Mouse (Mus musculus) megakaryocyte, adult 5-6 weeks (primary cell): ENCODE results near the gene Slc16a10. TPM values are rescaled to one million over a fixed set of nuclear protein-coding genes. Genes with fewer than 3 reads are reported as not detected.

ENCODE experiments used
- ATAC-seq: 2 replicates; pipeline ENCODE4 v1.8.0; 2016; ENCODE audit warnings: mild to moderate bottlenecking, inconsistent platforms; ENCODE audit not compliant: poor library complexity, severe bottlenecking
- total RNA-seq, 2 experiments: library from RNA; stranded (forward) in 1 of 2; stranded (reverse) in 1 of 2; fragments of 153-499, 151-499 nt in 1 of 2; fragments of 221-1000, 200-1000 nt in 1 of 2; gene quantifications; 2 replicates each; pipeline versions ENCODE4 v1.2.3 to v1.2.4; 2015 to 2017

Slc16a10 gene
- total RNA-seq, 2 experiments from 2014 or later: 29.8 to 45.0 TPM

DNA sequence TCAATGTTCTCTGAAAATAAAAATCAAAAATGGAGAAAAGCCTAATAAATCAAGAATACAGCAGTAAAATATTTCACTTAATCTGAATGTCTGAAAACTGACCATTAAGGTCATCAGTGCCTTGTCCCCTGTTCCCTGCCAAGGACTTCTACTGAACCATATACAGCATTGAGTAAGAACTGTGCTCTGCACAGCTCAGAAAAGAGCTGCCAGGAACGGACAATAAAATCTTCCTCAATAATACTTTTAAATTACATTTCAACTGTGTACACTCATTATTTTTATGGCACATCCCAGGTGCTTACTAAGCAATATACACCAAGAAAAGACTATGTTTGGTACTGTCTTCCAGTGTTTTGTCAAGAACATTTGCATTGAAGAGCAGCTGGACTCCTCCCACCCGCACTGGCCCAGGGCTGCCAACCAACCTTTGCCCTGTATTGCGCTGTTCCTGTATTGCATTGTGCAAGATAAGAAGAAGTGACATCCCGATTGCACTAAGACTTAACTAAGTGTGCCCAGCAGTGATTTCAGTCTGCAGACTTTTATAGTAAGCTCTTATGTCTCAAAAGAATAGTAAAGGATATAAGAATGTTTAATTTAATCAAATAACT, 64.6 kb downstream of the Slc16a10 start:
- peak; percentile 99 for ATAC-seq

DNA sequence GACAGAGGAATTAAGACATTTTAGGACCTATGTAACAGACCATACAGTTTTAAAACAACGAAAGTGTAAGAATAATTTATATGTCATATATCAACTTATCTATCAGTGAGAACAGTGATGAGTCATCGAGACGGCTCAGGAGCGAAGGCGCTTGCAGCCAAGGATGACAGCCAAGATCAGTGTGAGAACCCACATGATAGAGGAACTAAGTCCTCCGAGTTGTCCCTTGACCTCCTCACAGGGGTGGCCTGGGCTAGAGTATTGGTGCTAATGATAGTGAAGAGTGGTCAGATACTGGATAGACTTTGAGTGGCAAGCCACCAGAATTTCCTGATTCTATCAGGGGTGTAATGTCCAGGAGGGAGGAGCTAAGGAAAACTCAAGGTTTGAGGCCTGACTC, 68.5 kb downstream of the Slc16a10 start:
- peak; percentile 61 for ATAC-seq

DNA sequence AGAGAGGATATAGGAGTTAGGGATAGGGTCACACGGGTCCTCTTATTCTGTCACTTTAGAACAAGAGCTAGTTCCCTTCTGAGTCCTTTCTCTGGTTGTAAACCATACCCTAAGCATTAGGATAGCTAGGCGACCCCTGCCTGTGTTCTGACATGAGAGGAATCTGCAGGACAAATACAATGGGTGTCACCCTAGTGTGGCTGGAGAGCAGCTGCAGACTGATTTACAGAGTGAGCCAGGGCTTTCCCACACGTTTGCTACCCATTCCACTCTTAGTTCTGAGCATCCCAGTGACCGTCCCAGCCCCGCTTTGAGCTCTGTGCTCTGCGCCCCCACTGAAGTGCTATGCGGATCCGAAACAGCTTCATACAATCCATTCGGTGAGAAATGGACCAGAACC, 71.4 kb downstream of the Slc16a10 start:
- no peak for ATAC-seq

DNA sequence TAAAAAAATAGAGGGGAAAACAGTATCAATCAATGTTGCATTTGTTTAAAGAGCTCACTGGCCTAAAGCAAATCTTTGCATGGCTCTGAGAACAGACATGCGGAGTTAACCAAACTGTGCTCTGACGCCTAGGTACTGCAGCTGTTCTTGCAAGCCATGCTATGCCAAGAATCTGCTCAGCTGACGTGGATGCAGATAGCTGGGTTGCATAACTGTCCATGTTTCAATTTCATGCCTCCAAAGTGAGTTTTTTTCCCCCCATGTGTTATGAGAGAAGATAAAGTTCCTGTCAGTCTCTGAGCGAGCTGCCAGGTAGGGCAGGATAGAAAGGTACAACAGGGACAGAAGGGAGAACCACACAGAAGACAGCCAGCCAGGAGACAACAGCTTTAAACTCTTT, 72.8 kb downstream of the Slc16a10 start:
- ATAC-seq: no peak

DNA sequence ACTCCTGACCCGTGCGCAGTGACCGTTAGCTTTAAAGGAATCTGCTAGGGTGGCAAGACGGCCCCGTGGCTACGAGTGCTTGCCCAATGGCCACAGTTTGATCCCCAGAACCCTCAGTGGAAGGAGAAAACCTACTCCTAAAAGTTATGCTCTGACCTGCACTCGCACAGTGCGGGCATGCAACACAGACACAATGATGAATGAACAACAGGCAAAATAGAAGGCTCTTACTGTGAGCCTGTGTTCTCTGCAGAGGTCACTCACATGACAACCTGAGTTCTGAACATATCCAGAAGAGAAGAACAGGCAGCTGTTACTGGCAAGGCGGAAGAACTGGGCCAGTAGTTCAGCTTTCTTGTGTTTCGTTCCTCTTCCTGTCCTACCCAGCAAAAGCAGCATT, 73.5 kb downstream of the Slc16a10 start:
- peak; percentile 64 for ATAC-seq

DNA sequence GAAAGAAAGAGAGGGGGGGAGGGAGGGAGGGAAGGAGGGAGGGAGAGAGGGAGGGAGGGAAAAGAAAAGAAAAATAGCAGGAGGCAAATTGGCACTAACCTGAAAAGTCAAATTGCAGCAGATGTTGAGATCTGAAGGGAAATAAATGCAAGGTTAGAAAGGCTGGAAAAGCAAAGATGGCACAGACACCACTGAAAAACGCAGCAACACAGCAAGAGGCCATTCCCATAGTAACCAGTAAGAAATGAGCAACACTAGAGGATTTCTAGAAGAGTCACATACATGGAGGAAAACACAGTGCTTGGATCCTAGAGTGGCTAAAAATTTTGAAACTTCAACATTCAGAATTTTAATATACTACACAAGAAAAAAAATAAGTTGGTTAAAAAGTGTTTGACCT, 74.5 kb downstream of the Slc16a10 start:
- ATAC-seq: no peak

DNA sequence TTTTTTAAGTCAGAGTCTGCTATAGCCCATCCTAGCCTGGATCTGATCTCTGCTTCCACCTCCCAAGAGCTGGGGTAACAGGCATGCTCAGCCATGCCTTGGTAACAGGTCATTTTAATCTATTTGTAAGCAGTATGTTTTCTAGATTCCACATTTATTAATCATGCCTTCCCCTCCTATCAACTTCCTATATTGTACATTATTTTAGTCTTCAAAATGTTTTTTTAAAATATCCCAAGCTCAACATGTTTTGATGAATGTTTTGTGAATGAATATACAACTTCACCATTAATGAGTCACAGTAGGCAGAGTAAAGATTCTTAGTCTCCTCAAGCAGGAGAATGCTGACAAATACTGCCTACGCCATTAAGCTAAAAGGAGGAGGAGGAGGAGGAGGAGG, 75.0 kb downstream of the Slc16a10 start:
- no peak for ATAC-seq

DNA sequence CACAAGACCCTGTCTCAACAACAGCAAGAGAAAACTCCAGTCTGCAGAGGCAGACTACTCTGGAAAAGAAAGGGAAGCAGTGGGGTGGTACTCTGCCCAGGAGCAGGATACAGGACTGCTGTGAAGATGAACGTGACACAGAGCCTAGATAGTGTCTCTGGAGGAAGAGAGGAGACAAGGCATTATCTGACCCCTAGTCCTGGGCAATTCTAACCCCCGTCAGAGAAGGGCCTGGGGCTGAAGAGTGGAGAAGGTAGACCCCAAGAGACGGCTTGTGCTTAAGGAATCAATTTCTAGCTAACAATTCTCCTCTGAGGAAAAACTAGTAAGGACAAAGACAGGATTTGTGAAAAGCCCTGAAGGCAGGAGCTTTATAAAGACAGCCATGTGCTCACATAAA, 76.7 kb downstream of the Slc16a10 start:
- no peak for ATAC-seq

DNA sequence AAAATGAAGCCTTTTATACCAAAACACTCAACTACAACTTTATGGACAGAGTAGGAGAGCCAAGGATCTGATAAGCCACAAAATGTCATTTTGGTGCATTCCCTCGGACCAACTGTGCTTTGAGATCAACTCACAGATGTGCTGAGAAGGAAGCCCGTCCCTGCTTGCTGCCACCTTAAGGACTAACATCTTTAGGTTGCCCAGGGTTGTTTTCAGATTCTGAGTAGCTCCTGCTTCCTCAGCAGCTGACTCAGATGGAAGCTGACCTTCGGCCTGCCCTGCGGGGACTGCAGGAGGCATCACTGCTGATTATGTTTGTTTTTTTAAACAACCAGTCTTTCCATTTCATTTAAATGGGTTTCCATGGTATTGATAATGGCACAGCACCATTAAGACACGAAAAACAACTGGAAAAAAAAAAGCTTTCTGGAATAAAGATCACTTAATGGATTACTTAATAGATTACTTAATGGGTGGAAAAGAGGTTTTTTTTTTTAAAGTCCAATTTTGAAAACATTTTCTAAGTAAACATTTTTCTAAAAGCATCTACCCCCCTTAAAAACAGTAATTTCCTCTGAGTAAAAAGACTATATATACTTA, 78.7 kb downstream of the Slc16a10 start:
- no peak for ATAC-seq

DNA sequence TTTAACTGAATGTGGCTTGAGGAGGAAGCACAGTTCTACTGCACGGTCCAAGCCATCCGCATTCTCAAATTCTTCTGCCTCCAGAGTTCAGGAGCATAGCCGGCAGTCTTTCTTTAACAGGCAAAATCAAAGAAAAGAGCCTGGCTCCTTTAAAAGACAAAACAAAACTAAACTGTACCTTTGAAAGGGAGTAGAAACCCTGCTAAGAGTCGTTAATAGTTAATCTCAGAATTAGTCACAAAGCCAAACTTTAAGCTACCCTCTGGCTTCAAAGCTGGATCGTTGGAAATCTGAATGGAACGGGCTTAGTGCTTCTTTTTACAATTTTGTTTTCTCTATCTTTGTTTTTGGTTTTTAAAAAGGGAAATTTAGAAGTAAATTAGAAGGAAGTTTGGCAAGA, 79.2 kb downstream of the Slc16a10 start:
- no peak for ATAC-seq

DNA sequence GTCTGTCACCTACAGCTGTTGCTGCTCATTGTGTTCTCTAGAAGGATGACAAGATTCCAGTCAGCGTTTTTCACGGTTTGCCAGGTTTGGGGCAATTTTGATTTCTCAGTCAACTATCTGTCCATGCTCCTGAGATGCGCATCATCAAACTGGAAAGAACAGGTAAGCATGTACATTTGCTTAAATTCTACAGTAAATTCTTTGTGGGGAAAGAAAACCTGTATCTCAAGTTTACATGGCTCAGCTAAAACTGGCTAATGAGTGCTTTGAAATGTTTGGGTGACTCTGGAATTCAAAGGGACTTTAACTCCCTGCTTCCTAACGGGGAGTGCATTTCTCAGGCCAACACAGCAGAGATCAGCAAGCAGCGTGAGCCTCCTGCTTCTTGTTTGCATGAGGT, 80.1 kb downstream of the Slc16a10 start:
- no peak for ATAC-seq

DNA sequence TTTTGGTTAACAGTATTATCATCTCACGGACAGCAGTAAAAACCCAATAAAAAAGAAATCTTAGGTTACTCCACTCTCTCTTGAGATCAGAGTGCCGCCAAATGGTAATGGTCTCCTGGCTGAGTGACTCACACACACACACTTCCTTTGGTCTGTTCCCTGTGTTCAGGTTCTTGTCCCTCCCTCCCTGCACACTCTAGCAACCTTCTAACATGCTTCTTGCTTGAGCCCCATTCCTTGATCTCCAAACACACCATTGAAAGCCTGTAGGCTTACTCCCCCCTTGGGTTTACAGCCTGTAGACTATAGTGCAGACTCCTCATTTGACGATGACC, 83.3 kb downstream of the Slc16a10 start:
- no peak for ATAC-seq

DNA sequence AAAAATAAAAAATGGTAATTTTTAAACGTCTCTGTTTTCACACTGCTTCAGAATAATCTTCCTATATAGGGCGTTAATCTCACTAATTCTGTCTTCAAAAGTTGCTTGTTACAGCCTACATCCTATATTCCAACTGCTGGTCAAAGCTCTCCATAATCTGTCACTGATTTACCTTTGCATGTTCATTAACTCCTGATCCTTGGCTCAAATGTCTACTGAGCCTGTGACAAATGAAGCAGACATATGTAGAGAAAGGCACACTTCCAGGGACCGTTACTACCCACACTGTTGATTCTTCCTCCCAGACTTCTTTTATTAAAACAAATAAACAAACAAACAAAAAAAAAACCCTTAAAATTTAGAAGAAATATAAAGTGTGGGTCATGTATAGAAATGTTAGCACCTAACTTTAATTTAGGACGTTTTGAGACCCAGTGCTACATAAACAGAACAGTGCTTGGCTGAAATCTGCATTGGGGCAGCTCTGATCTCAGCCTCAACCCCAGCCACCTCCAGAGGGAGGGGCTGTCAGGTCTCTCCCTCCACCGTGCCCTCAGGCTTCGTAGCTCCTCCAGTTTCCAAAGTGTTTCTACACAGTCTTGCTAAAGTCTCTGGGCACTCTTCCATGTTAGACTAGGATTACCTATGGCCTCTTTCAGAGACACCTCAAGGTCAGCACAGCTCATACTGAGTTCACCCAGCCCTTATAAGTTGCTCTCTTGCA, 83.8 kb downstream of the Slc16a10 start:
- ATAC-seq: no peak

DNA sequence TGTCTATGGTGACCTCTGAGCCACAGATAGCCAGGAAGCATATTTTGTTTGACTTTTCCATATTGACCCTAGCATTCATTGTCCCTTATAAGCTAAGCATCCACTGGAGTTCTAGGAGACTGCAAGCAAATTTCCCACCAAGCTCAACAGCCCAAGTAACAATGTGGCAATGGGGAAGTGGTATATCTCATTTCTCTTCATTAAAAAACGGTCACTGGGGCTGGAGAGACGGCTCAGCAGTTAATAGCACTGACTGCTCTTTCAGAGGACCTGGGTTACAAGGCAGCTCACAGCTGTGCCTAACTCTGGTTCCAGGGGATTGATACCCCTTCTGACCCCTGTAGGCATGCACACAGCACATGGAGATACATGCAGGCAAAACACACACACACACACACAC, 84.4 kb downstream of the Slc16a10 start:
- peak; percentile 49; the same call in 1 of the 2 replicates for ATAC-seq

DNA sequence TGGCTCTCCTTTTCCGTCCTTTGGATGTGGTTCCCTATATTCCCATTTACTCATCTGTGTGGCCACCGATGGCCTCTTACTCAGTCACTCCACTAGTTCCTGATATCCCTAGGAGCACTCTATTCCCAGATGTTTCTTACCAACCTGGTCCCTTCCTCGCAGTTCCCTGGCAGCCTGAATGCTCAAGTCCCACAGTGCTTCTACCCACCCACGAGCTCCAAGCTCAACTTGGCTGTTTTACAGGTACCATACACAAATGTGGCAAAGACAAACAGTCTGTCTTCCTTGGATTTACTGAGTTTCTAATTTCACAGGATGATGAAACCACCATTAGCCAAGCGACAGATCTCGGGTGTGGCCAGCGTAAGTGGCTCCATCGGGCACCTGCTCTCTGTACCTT, 87.6 kb downstream of the Slc16a10 start:
- ATAC-seq: no peak

DNA sequence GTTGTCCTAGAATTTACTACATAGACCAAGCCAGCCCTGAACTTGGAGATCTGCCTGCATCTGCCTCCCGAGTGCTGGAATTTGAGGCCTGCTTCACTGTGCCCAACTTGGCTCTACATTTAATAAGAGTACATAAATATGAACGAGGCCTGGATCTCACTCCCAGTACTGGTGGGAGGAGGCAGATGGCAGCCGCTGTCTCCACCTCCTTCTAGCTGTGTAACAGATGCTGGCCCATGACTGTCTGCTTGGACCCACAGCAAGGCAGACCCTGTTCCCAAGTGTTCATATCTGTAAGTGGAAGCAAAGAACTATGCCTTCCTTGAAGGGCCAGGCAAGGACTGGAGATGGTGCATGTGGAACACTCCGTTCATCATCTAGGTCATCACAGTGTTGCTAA, 88.2 kb downstream of the Slc16a10 start:
- ATAC-seq: no peak

DNA sequence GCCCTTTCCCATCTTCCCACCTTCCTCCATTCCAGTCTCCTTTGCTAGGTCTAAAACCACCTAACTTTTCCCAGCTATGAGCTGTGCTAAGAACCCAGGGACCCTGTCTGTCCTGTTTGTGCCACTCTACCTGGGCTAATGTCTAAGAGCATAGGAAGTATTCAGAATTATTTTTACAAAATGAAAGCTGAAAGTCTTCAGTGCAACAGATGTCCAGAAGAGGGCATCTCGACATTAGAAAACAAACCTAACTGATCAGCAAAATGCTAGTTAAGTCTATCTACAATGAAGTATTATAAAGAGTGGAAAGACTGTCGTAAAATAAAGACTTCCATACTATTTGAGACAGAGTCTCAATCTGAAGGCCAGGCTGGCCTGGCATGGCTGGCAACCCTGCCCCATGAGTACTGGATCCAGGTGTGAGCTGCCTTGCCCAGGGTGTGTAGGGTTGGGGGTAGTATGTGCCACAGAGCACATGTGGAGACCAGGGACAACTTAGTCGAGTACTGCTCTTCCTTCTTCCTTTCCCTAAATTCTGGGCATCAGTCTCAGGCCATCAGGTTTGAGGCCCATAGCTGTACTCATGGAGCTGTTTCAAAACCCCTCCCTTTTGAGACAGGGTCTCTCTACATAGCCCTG, 88.7 kb downstream of the Slc16a10 start:
- peak; percentile 69 for ATAC-seq

DNA sequence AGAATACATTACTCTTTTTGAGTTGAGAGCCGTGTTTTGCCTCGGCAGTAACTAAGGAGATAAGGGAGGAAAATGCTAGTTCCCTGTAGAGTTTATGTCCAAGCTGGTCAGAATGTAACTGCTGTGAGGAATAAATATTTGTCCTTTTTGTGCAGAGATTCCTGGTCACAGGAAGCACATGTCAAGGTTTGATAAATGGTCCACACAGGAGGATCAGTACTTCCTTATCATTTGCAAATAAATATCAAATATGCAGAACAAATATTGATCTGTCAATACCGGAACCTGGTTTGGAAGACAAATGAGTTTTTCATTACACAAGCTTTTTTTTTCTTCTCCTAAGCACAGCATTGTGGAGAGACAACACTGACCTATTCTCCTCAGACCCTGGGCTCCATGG, 90.1 kb downstream of the Slc16a10 start:
- ATAC-seq: no peak

DNA sequence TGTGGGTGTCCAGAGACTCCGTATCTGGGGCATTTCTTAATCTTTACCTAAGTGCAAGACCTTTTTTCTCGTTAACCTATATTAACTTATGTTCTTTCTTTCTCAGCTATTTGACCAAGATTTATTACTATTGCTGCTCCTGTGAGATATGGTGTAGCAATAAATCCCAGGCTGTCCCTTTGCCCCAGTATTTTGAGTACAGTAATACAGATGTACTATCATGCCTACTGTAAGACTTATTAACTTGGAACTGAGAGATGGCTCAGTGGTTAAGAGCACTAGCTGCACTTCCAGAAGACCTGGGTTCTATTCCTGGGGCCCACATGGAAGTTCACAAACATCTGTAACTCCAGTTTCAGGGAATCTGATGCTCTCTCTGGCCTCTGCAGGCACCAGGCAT, 91.3 kb downstream of the Slc16a10 start:
- no peak for ATAC-seq

DNA sequence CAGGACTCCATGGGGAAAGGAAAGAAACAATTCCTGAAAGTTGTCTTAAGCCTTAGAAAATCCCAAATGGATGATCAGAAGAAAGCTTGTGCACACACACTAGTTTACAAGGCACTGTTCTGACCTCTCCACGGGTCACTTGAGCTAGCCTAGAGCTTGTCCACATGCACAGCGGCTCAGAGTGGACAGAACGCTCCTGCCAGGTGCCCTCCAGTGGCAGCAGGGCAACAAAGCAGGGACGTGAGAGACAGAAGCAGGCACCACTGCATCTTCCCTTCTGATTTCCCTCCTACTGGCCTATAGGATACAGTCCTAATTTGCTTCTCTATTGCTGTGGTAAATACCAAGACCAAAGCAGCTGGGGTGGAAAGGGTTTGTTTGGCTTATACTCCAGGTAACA, 100.7 kb downstream of the Slc16a10 start:
- no peak for ATAC-seq

DNA sequence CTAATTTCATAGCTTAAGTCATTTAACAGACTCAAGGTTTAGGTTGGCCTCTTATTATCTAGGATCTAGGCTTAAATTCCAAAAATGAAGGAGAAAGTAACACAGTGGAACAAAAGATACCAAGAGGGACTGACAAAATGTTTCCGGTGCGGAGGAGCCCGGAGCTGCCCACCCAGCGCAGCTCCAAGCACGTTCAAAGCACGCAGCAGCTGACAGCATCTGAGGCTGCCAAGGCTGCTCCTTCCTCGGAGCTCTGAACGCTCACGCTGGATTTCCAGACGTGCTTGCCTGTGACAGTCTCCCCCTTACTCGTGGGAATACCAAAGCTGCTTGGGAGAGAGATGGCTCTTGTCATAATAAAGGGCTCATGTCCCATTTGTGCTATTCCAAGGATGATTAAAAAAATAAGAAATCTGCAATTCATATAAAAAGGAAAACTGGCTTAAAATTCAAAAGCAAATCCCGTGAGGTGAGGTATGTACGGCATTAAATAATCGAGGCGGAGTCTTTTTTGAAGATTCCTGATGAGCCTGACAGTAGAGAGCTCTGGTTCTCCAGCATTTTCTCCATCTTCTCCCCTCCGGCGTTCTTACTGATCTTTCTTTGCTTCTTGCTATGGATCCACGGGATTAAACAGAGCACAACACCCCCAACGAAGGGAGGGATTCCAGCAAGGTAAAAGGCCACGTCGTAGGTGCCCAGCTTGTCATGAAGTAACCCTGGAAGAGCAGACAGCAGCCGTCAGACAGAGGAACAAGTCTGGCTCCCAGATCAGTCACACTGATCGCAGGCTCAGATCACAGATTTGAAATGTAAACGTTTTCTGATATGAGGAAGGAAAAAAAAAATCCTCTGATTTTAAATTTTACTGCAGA, 105.1 kb downstream of the Slc16a10 start:
- ATAC-seq: no peak
